Mouse (Mus musculus) hindbrain, embryonic 16.5 days (tissue): ENCODE data around the gene Sft2d1. TPM values are rescaled to one million over a fixed set of nuclear protein-coding genes. Genes with fewer than 3 reads are reported as not detected.
"Not testable (repeated sequence)": the region's sequence is repeated elsewhere in the genome, so short reads cannot be mapped to it uniquely, and the experiment has no call there.

Experiments used
- ATAC-seq: fragments of 200-750 bp; cut with Nextera tagmentation; 2 replicates; pipeline ENCODE4 v1.8.0; 2017; ENCODE audit warnings: moderate TSS enrichment, moderate library complexity
- H3K27ac ChIP-seq: fragments of 300-500 bp; sonication (generic); 2 replicates; pipeline ENCODE4 v1.5.1; 2014; ENCODE audit warnings: low read depth, mild to moderate bottlenecking, control low read depth, low read length, moderate library complexity
- H3K27me3 ChIP-seq: fragments of 300-500 bp; sonication (generic); replicated peaks from 2 replicates; pipeline ENCODE4 v1.6.1; 2014; ENCODE audit warnings: low read length; ENCODE audit not compliant: control insufficient read depth, insufficient read depth
- H3K36me3 ChIP-seq: fragments of 300-500 bp; sonication (generic); 2 replicates; pipeline ENCODE4 v1.6.1; 2014; ENCODE audit warnings: mild to moderate bottlenecking, low read length, moderate library complexity, mixed read lengths; ENCODE audit not compliant: control insufficient read depth, insufficient read depth
- H3K4me1 ChIP-seq: fragments of 300-500 bp; sonication (generic); 2 replicates; pipeline ENCODE4 v1.6.1; 2014; ENCODE audit warnings: low read depth, low read length; ENCODE audit not compliant: control insufficient read depth, insufficient read depth
- H3K4me2 ChIP-seq: fragments of 300-500 bp; sonication (generic); 2 replicates; pipeline ENCODE4 v1.6.1; 2014; ENCODE audit warnings: mild to moderate bottlenecking, low read length, control low read depth, moderate library complexity
- H3K4me3 ChIP-seq: fragments of 300-500 bp; sonication (generic); 2 replicates; pipeline ENCODE4 v1.5.1; 2014; ENCODE audit warnings: mild to moderate bottlenecking, low read length, control low read depth, moderate library complexity
- H3K9ac ChIP-seq: fragments of 300-500 bp; sonication (generic); 2 replicates; pipeline ENCODE4 v1.6.1; 2014; ENCODE audit warnings: low read depth, mild to moderate bottlenecking, control low read depth, low read length, moderate library complexity
- H3K9me3 ChIP-seq: fragments of 300-500 bp; sonication (generic); 2 replicates; pipeline ENCODE4 v1.6.1; 2014; ENCODE audit warnings: mild to moderate bottlenecking, low read length, moderate library complexity; ENCODE audit not compliant: control insufficient read depth
- WGBS: fragments of 180-500 bp; shearing (Covaris S2); extraction: QIAGEN DNeasy Blood & Tissue Kit; methylation state at CpG from one replicate; pipeline ENCODE4 v1.1.7; 2014; 5-methylcytosine and 5-hydroxymethylcytosine counted together
- polyA plus RNA-seq: library from polyadenylated mRNA; unstranded; fragments of >200 nt; fragmentation: Nextera tagmentation; extraction: Ambion mirVana; gene quantifications from 2 replicates; pipeline ENCODE4 v1.2.1, GENCODE M21; 2015

Gene Sft2d1
- 172 and 184 TPM in 2 replicates for polyA plus RNA-seq

- under 1% methylated on average over 54 of the region's 54 CpGs for WGBS
- H3K36me3 ChIP-seq, result no peaks in the 10 kb centered on the region
- ATAC-seq, result peak; percentile 96
Observed at GRCm38 (mm10) chr17:8310838-8311614, at the start of gene Sft2d1. TSS of gene Sft2d1 (plus strand) at chr17:8311102.

GRCm38 (mm10) chr17:8264638-8265037 is 46.3 kb upstream of the Sft2d1 start:
- not testable (repeated sequence) for H3K4me2 ChIP-seq, H3K36me3 ChIP-seq, H3K27me3 ChIP-seq, H3K27ac ChIP-seq, H3K9ac ChIP-seq, ATAC-seq, H3K9me3 ChIP-seq, H3K4me1 ChIP-seq, H3K4me3 ChIP-seq
- 16% methylated on average over 7 of the region's 7 CpGs for WGBS

More at GRCm38 (mm10) chr17:8310838-8311614, at the start of gene Sft2d1:
- Histone ChIP-seq H3K4me2 (peak within 1 kb of the TSS; percentile 71), H3K9ac (peak within 1 kb of the TSS; percentile 69), H3K27me3 (no peaks in the 10 kb centered on the region), H3K27ac (peak within 1 kb of the TSS; percentile 87), H3K4me3 (peak within 1 kb of the TSS; percentile 62), H3K4me1 (peaks cover 12% of the 10 kb centered on the region), H3K9me3 (no peaks in the 10 kb centered on the region)

- 60% methylated on average over 6 of the region's 6 CpGs for WGBS
Observed at GRCm38 (mm10) chr17:8272054-8272749, 38.7 kb upstream of the Sft2d1 start.

GRCm38 (mm10) chr17:8272951-8273350 is 38.0 kb upstream of the Sft2d1 start:
- H3K27me3 ChIP-seq, result 0 out of 2 replicates have a peak, but pooled peaks cover 3% of the 10 kb centered on the region
- no peak overlapping the region for H3K27ac ChIP-seq
- no peak overlapping the region for H3K4me3 ChIP-seq
- no peak overlapping the region for H3K4me2 ChIP-seq
- H3K36me3 ChIP-seq, result no peaks in the 10 kb centered on the region
- H3K4me1 ChIP-seq, result no peaks in the 10 kb centered on the region
- 79% methylated on average over 6 of the region's 6 CpGs for WGBS
- no peak overlapping the region for H3K9ac ChIP-seq
- no peak for ATAC-seq
- no peaks in the 10 kb centered on the region for H3K9me3 ChIP-seq

More at GRCm38 (mm10) chr17:8272054-8272749, 38.7 kb upstream of the Sft2d1 start:
- no peaks in the 10 kb centered on the region for H3K4me1 ChIP-seq
- H3K4me3 ChIP-seq, result no peak overlapping the region
- 0 out of 2 replicates have a peak, but pooled peaks cover 3% of the 10 kb centered on the region for H3K27me3 ChIP-seq
- H3K4me2 ChIP-seq, result no peak overlapping the region
- no peaks in the 10 kb centered on the region for H3K36me3 ChIP-seq
- H3K9me3 ChIP-seq, result no peaks in the 10 kb centered on the region
- H3K9ac ChIP-seq, result no peak overlapping the region
- H3K27ac ChIP-seq, result no peak overlapping the region
- no peak for ATAC-seq

- H3K4me3 ChIP-seq, result no peak overlapping the region
- no peak overlapping the region for H3K27ac ChIP-seq
- no peak overlapping the region for H3K4me2 ChIP-seq
- no peak overlapping the region for H3K9ac ChIP-seq
- H3K9me3 ChIP-seq, result no peaks in the 10 kb centered on the region
- 0 out of 2 replicates have a peak, but pooled peaks cover 3% of the 10 kb centered on the region for H3K27me3 ChIP-seq
- H3K36me3 ChIP-seq, result no peaks in the 10 kb centered on the region
- H3K4me1 ChIP-seq, result no peaks in the 10 kb centered on the region
- ATAC-seq, result no peak
- 79% methylated on average over 4 of the region's 4 CpGs for WGBS
Observed at GRCm38 (mm10) chr17:8276071-8276470, 34.8 kb upstream of the Sft2d1 start.

GRCm38 (mm10) chr17:8276680-8277079 is 34.2 kb upstream of the Sft2d1 start:
- no peak overlapping the region for H3K4me2 ChIP-seq
- no peaks in the 10 kb centered on the region for H3K36me3 ChIP-seq
- no peak overlapping the region for H3K4me3 ChIP-seq
- H3K9ac ChIP-seq, result no peak overlapping the region
- H3K27me3 ChIP-seq, result 0 out of 2 replicates have a peak, but pooled peaks cover 3% of the 10 kb centered on the region
- ATAC-seq, result no peak
- WGBS, result 84% methylated on average over 7 of the region's 7 CpGs
- no peaks in the 10 kb centered on the region for H3K4me1 ChIP-seq
- no peak overlapping the region for H3K27ac ChIP-seq
- no peaks in the 10 kb centered on the region for H3K9me3 ChIP-seq

GRCm38 (mm10) chr17:8277266-8277665 is 33.6 kb upstream of the Sft2d1 start:
- Histone ChIP-seq H3K4me1 (no peaks in the 10 kb centered on the region), H3K4me3 (no peak overlapping the region), H3K9ac (no peak overlapping the region), H3K36me3 (no peaks in the 10 kb centered on the region), H3K27ac (no peak overlapping the region), H3K9me3 (no peaks in the 10 kb centered on the region), H3K4me2 (no peak overlapping the region), H3K27me3 (0 out of 2 replicates have a peak, but pooled peaks cover 3% of the 10 kb centered on the region)
- 65% methylated on average over 3 of the region's 3 CpGs for WGBS
- no peak for ATAC-seq

GRCm38 (mm10) chr17:8278356-8278755 is 32.5 kb upstream of the Sft2d1 start:
- Histone ChIP-seq H3K4me1 (no peaks in the 10 kb centered on the region), H3K9ac (no peak overlapping the region), H3K27ac (no peak overlapping the region), H3K9me3 (no peaks in the 10 kb centered on the region), H3K36me3 (no peaks in the 10 kb centered on the region), H3K4me3 (no peak overlapping the region), H3K4me2 (no peak overlapping the region), H3K27me3 (0 out of 2 replicates have a peak, but pooled peaks cover 2% of the 10 kb centered on the region)
- WGBS, result 63% methylated on average over 3 of the region's 3 CpGs
- ATAC-seq, result no peak
